Mouse (Mus musculus) megakaryocyte-erythroid progenitor cell, adult 5-6 weeks (primary cell): ENCODE data around the gene Pip4k2a. TPM values are rescaled to one million over a fixed set of nuclear protein-coding genes. Genes with fewer than 3 reads are reported as not detected.

Experiments used
- ATAC-seq: replicated peaks from 2 replicates; pipeline ENCODE4 v1.8.0; 2016; ENCODE audit warnings: mild to moderate bottlenecking, inconsistent platforms; ENCODE audit not compliant: severe bottlenecking, poor library complexity, low FRiP score, low TSS enrichment
- total RNA-seq, 2 experiments: library from RNA; stranded (forward) in 1 of 2; stranded (reverse) in 1 of 2; fragments of 200-1000, 215-1000 nt in 1 of 2; fragments of >200 nt in 1 of 2; fragmentation: Nextera tagmentation in 1 of 2; gene quantifications; 2 replicates each; pipeline ENCODE4 v1.2.3; 2014 to 2017

The Pip4k2a gene
- total RNA-seq, 2 experiments from 2014 or later = 28.7 to 56.7 TPM

- ATAC-seq = no peak
These were observed 14.4 kb downstream of the Pip4k2a start for GRCm38 (mm10) chr2:18983546-18983945.

- no peak for ATAC-seq
These were observed 15.3 kb downstream of the Pip4k2a start for GRCm38 (mm10) chr2:18982581-18982980.

- no peak for ATAC-seq
These were observed 18.3 kb downstream of the Pip4k2a start for GRCm38 (mm10) chr2:18979675-18980074.

- ATAC-seq = no peak
These were observed 18.9 kb downstream of the Pip4k2a start for GRCm38 (mm10) chr2:18979046-18979445.

- no peak for ATAC-seq
These were observed 20.6 kb downstream of the Pip4k2a start for GRCm38 (mm10) chr2:18977201-18977805.

- ATAC-seq = no peak
These were observed 21.8 kb downstream of the Pip4k2a start for GRCm38 (mm10) chr2:18976175-18976574.

GRCm38 (mm10) chr2:18974882-18975645 lies 22.9 kb downstream of the Pip4k2a start:
- peak; percentile 64 for ATAC-seq

- ATAC-seq = no peak
These were observed 26.4 kb downstream of the Pip4k2a start for GRCm38 (mm10) chr2:18971564-18971963.

GRCm38 (mm10) chr2:18970461-18970860 lies 27.5 kb downstream of the Pip4k2a start:
- no peak for ATAC-seq

- peak; percentile 92 for ATAC-seq
These were observed 28.8 kb downstream of the Pip4k2a start for GRCm38 (mm10) chr2:18969066-18969681.

- ATAC-seq = no peak
These were observed 30.4 kb downstream of the Pip4k2a start for GRCm38 (mm10) chr2:18967451-18968063.

GRCm38 (mm10) chr2:18966566-18966965 lies 31.4 kb downstream of the Pip4k2a start:
- no peak for ATAC-seq

GRCm38 (mm10) chr2:18965950-18966349 lies 32.0 kb downstream of the Pip4k2a start:
- no peak for ATAC-seq

- ATAC-seq = no peak
These were observed 32.8 kb downstream of the Pip4k2a start for GRCm38 (mm10) chr2:18965108-18965507.

- ATAC-seq = no peak
These were observed 34.5 kb downstream of the Pip4k2a start for GRCm38 (mm10) chr2:18963286-18964040.

- ATAC-seq = peak; percentile 43; the same call in 1 of the 2 replicates
These were observed 35.4 kb downstream of the Pip4k2a start for GRCm38 (mm10) chr2:18962502-18962901.

GRCm38 (mm10) chr2:18960376-18960973 lies 37.5 kb downstream of the Pip4k2a start:
- no peak for ATAC-seq

GRCm38 (mm10) chr2:18959558-18959957 lies 38.4 kb downstream of the Pip4k2a start:
- no peak for ATAC-seq

GRCm38 (mm10) chr2:18959008-18959407 lies 38.9 kb downstream of the Pip4k2a start:
- peak; percentile 9; the same call in 1 of the 2 replicates for ATAC-seq
